ENCODE assay signal across 8 mouse cellular contexts in genomic region chr9:56851778-56852177, GRCm38 (mm10). TPM values are rescaled to one million over a fixed set of nuclear protein-coding genes. Genes with fewer than 3 reads are reported as not detected.
DNase-seq lines count a peak whose midpoint lies in the region; ATAC-seq and TF ChIP-seq lines count a peak whose summit lies in the region.

No protein-coding gene starts in this region.

- peaks cover 0 to 5% of the 10 kb centered on the region in 2 experiments; a peak in 2 of 4 replicates for H3K36me3 ChIP-seq in MEL (ENCODE audit: control insufficient read depth in 1 of 2, insufficient read depth in 2 of 2, low read length in 2 of 2)
- H3K36me3 ChIP-seq in heart, postnatal 0 days (replicated peaks; ENCODE audit: control insufficient read depth, insufficient read depth, low read length) = no peaks in the 10 kb centered on the region

- 23% methylated on average over 11 of the region's 11 CpGs for WGBS in heart, postnatal 0 days

- TF ChIP-seq POLR2A in MEL (IDR thresholded peaks at IDR 0.05; ENCODE audit: control insufficient read depth in 1 of 2, insufficient read depth in 1 of 2, low read depth in 1 of 2, low read length in 2 of 2, poor library complexity in 1 of 2) = no peak

- peaks cover 5 to 16% of the 10 kb centered on the region in 2 experiments; a peak in 3 of 4 replicates for H3K4me1 ChIP-seq in MEL (ENCODE audit: control insufficient read depth in 1 of 2, insufficient read depth in 2 of 2, low read length in 2 of 2)
- peaks cover 22% of the 10 kb centered on the region for H3K4me1 ChIP-seq in heart, postnatal 0 days (ENCODE audit: control insufficient read depth, insufficient read depth)

- no peak for TF ChIP-seq EP300 in MEL (IDR thresholded peaks at IDR 0.05; ENCODE audit: low read depth in 1 of 2, low read length in 2 of 2)
- no peak for TF ChIP-seq EP300 in heart, postnatal 0 days (IDR thresholded peaks at IDR 0.05; ENCODE audit: low read depth)

- peaks cover 1 to 6% of the 10 kb centered on the region in 2 experiments; a peak in 3 of 4 replicates for H3K27me3 ChIP-seq in MEL (ENCODE audit: control insufficient read depth in 1 of 2, insufficient read depth in 2 of 2, low read length in 2 of 2)
- H3K27me3 ChIP-seq in heart, postnatal 0 days (ENCODE audit: control insufficient read depth, insufficient read depth, low read length) = no peaks in the 10 kb centered on the region

- no peaks in the 10 kb centered on the region for H3K79me2 ChIP-seq in MEL (ENCODE audit: control insufficient read depth, insufficient read depth, low read length, poor library complexity)

- H3K9ac ChIP-seq in MEL (ENCODE audit: control insufficient read depth, low read depth, low read length, poor library complexity, severe bottlenecking) = no peak overlapping the region
- 0 out of 2 replicates have a peak overlapping the region, but pooled peaks have one; percentile 16 for H3K9ac ChIP-seq in heart, postnatal 0 days (replicated peaks; ENCODE audit: low read depth, low read length)

- peak; percentile 24 for DNase-seq in MEL (ENCODE audit: low read depth, low spot score)
- peak; percentile 59 for DNase-seq in embryo, embryonic 10.5 days (ENCODE audit: low spot score)
- DNase-seq in heart, postnatal 0 days (ENCODE audit: low spot score) = peak; percentile 79
- peak; percentile 46 for DNase-seq in lung, postnatal 25 days (ENCODE audit: low spot score)
- no peak for DNase-seq in thymus, postnatal 36 days
- no peak for DNase-seq in cerebellum, postnatal 10 days
- no peak for DNase-seq in frontal cortex, postnatal 10 days (ENCODE audit: low spot score in 2 of 2)
- no peak for DNase-seq in right cerebral cortex, postnatal 36 days (ENCODE audit: low spot score in 2 of 2)

- TF ChIP-seq CTCF in MEL (IDR thresholded peaks at IDR 0.05 in 2 of 3, conservative IDR thresholded peaks at IDR 0.05 in 1 of 3; ENCODE audit: control insufficient read depth in 1 of 3, insufficient read depth in 1 of 3, low read depth in 2 of 3, low read length in 3 of 3, poor library complexity in 1 of 3, severe bottlenecking in 1 of 3) = no peak
- no peak for TF ChIP-seq CTCF in heart, postnatal 0 days (IDR thresholded peaks at IDR 0.05; ENCODE audit: low read depth)

- TF ChIP-seq RAD21 in MEL (IDR thresholded peaks at IDR 0.05; ENCODE audit: low read depth, low read length) = no peak

- no peak overlapping the region; the same call in 1 of the 2 replicates for H3K4me2 ChIP-seq in heart, postnatal 0 days (ENCODE audit: low read depth, low read length)

- H3K4me3 ChIP-seq in MEL (ENCODE audit: control insufficient read depth in 1 of 2, insufficient read depth in 1 of 2, low read depth in 2 of 2, low read length in 2 of 2) = no peak overlapping the region
- no peak overlapping the region for H3K4me3 ChIP-seq in heart, postnatal 0 days (ENCODE audit: low read depth, low read length)

- H3K9me3 ChIP-seq in MEL (replicated peaks; ENCODE audit: insufficient read depth, low read length) = no peaks in the 10 kb centered on the region
- no peaks in the 10 kb centered on the region for H3K9me3 ChIP-seq in heart, postnatal 0 days (replicated peaks; ENCODE audit: control insufficient read depth, low read length)

- H3K27ac ChIP-seq in MEL (ENCODE audit: control insufficient read depth, low read depth, low read length) = no peak overlapping the region
- peak overlapping the region; percentile 49 for H3K27ac ChIP-seq in heart, postnatal 0 days (ENCODE audit: low read depth)

- ATAC-seq in heart, postnatal 0 days (ENCODE audit: insufficient read depth, low read depth) = peak; percentile 87

TF ChIP-seq in MEL, 35 proteins besides CTCF, POLR2A, EP300 and RAD21:
- TF ChIP-seq MYC (IDR thresholded peaks at IDR 0.05; ENCODE audit: low read depth, low read length) (no peak), TAL1 (IDR thresholded peaks at IDR 0.05; ENCODE audit: low read length) (no peak), POLR2AphosphoS2 (IDR thresholded peaks at IDR 0.05; ENCODE audit: low read length) (no peak), ETS1 (IDR thresholded peaks at IDR 0.05; ENCODE audit: low read depth, low read length) (no peak)

RNA-seq across cellular contexts. Expression of gene Odf3l1, which starts 12.7 kb away (rescaled TPM):
- total RNA-seq in MEL (2012; rRNA removed) = not detected in 2 replicates
- polyA plus RNA-seq in MEL (2012; ENCODE audit: insufficient read depth in 1 of 2, insufficient read length in 2 of 2, low read depth in 1 of 2, low replicate concordance in 2 of 2, missing spikeins in 1 of 2) = not detected
- not detected in 2 replicates for total RNA-seq in heart, postnatal 0 days (2014; rRNA removed; ENCODE audit: low replicate concordance)
- polyA plus RNA-seq in heart, postnatal 0 days (2015; fragmentation: Nextera tagmentation; extraction: Ambion mirVana) = 0.12 and 0.36 TPM in 2 replicates

RNA-seq across cellular contexts. Expression of gene Cspg4, which starts 13.1 kb away (rescaled TPM):
- 0.16 and 0.23 TPM in 2 replicates for total RNA-seq in MEL (2012; rRNA removed)
- polyA plus RNA-seq in MEL (2012; ENCODE audit: insufficient read depth in 1 of 2, insufficient read length in 2 of 2, low read depth in 1 of 2, low replicate concordance in 2 of 2, missing spikeins in 1 of 2) = under 1 TPM in 1 of 2 experiments, not detected in 1; 0.15 TPM
- total RNA-seq in heart, postnatal 0 days (2014; rRNA removed; ENCODE audit: low replicate concordance) = 62.4 and 93.5 TPM in 2 replicates
- 14.4 and 17.4 TPM in 2 replicates for polyA plus RNA-seq in heart, postnatal 0 days (2015; fragmentation: Nextera tagmentation; extraction: Ambion mirVana)

RNA-seq across cellular contexts. Expression of gene Lingo1, which starts 55.5 kb away (rescaled TPM):
- total RNA-seq in MEL (2012; rRNA removed) = not detected in 2 replicates
- polyA plus RNA-seq in MEL (2012; ENCODE audit: insufficient read depth in 1 of 2, insufficient read length in 2 of 2, low read depth in 1 of 2, low replicate concordance in 2 of 2, missing spikeins in 1 of 2) = not detected
- 0.93 and 2.4 TPM in 2 replicates for total RNA-seq in heart, postnatal 0 days (2014; rRNA removed; ENCODE audit: low replicate concordance)
- 0.66 and 1.1 TPM in 2 replicates for polyA plus RNA-seq in heart, postnatal 0 days (2015; fragmentation: Nextera tagmentation; extraction: Ambion mirVana)

Comparison
In these comparisons a context has a peak if more than half of its experiments do, and no peak if none do; other contexts are left out.
1. DNase-seq: peak in MEL (single experiment), embryo, embryonic 10.5 days (single experiment), heart, postnatal 0 days (single experiment) and lung, postnatal 25 days (single experiment); none in thymus, postnatal 36 days (0 of 2), cerebellum, postnatal 10 days (0 of 2), frontal cortex, postnatal 10 days (0 of 2) and right cerebral cortex, postnatal 36 days (0 of 2).
2. RNA of gene Cspg4, which starts 13.1 kb away (total RNA-seq): 62.4 to 93.5 TPM in heart, postnatal 0 days; 0.16 to 0.23 TPM in MEL; every median in the first group is over 10 times any median in the second.